Comparison of ENCODE assay signal across 22 mouse cellular contexts in genomic region chr3:18471846-18472245, GRCm38 (mm10).
"Had no signal": no experiment of that assay in that cellular context is flagged by ENCODE, and none has a peak within 500 bp of the region (broad histone marks: within the 10 kb centered on the region; RNA-seq: fewer than 3 reads in every experiment).

No protein-coding gene starts in this region.

- H3K9ac ChIP-seq: hindbrain, embryonic 15.5 days; limb, embryonic 13.5 days; liver, embryonic 12.5 days; liver, embryonic 15.5 days; lung, embryonic 14.5 days; midbrain, embryonic 13.5 days; neural tube, embryonic 13.5 days; stomach, embryonic 15.5 days had no signal

- H3K27me3 ChIP-seq: hindbrain, embryonic 15.5 days; limb, embryonic 13.5 days; liver, embryonic 12.5 days; liver, embryonic 15.5 days; megakaryocyte, embryonic 14.5 days; midbrain, embryonic 13.5 days; neural tube, embryonic 13.5 days; stomach, embryonic 15.5 days had no signal

- ATAC-seq: intestine, postnatal 0 days; liver, embryonic 12.5 days; midbrain, embryonic 13.5 days; midbrain, embryonic 16.5 days had no signal

- H3K27ac ChIP-seq: hindbrain, embryonic 15.5 days; layer of hippocampus, adult 2 months; limb, embryonic 10.5 days; limb, embryonic 13.5 days; liver, embryonic 12.5 days; liver, embryonic 15.5 days; midbrain, embryonic 10.5 days; midbrain, embryonic 13.5 days; neural tube, embryonic 13.5 days; stomach, embryonic 15.5 days had no signal

- H3K4me1 ChIP-seq: hindbrain, embryonic 15.5 days; limb, embryonic 10.5 days; liver, embryonic 12.5 days; liver, embryonic 15.5 days; megakaryocyte, embryonic 14.5 days; midbrain, embryonic 10.5 days; midbrain, embryonic 13.5 days; neural tube, embryonic 13.5 days; stomach, embryonic 15.5 days had no signal

- DNase-seq: layer of hippocampus, adult 9-11 months; liver; lung, embryonic 14.5 days; lung, postnatal 14 days; retina, postnatal 1 day; right cerebral cortex, postnatal 25 days; spleen, adult 18-20 months; thymus, postnatal 25 days had no signal

- H3K4me2 ChIP-seq: hindbrain, embryonic 15.5 days; limb, embryonic 13.5 days; liver, embryonic 12.5 days; liver, embryonic 15.5 days; lung, embryonic 14.5 days; midbrain, embryonic 13.5 days; neural tube, embryonic 13.5 days; stomach, embryonic 15.5 days had no signal

- H3K36me3 ChIP-seq: hindbrain, embryonic 15.5 days; limb, embryonic 10.5 days; limb, embryonic 13.5 days; liver, embryonic 12.5 days; liver, embryonic 15.5 days; midbrain, embryonic 10.5 days; midbrain, embryonic 13.5 days; neural tube, embryonic 13.5 days; stomach, embryonic 15.5 days had no signal

- H3K4me3 ChIP-seq: hindbrain, embryonic 15.5 days; layer of hippocampus, adult 2 months; limb, embryonic 10.5 days; limb, embryonic 13.5 days; liver, embryonic 12.5 days; liver, embryonic 15.5 days; megakaryocyte, embryonic 14.5 days; midbrain, embryonic 10.5 days; midbrain, embryonic 13.5 days; myocyte; neural tube, embryonic 13.5 days; stomach, embryonic 15.5 days had no signal

- H3K9me3 ChIP-seq: hindbrain, embryonic 15.5 days; limb, embryonic 10.5 days; limb, embryonic 13.5 days; liver, embryonic 12.5 days; liver, embryonic 15.5 days; megakaryocyte, embryonic 14.5 days; midbrain, embryonic 10.5 days; midbrain, embryonic 13.5 days; neural tube, embryonic 13.5 days; stomach, embryonic 15.5 days had no signal
